Mouse (Mus musculus) myocyte (in vitro differentiated cells): ENCODE measurements around the gene Scyl1. TPM values are rescaled to one million over a fixed set of nuclear protein-coding genes. Genes with fewer than 3 reads are reported as not detected.

Experiments used
- H3K27me3 ChIP-seq: one replicate; pipeline ENCODE4 v1.6.1; 2011; ENCODE audit not compliant: control insufficient read depth, insufficient read depth, insufficient read length
- H3K36me3 ChIP-seq: one replicate; pipeline ENCODE4 v1.6.1; 2011; ENCODE audit not compliant: control insufficient read depth, insufficient read depth
- H3K4me2 ChIP-seq: one replicate; pipeline ENCODE4 v1.6.1; 2011; ENCODE audit warnings: low read depth, control low read depth
- H3K4me3 ChIP-seq: one replicate; pipeline ENCODE4 v1.5.1; 2011; ENCODE audit warnings: mild to moderate bottlenecking, control low read depth, moderate library complexity
- H3K79me2 ChIP-seq: one replicate; pipeline ENCODE4 v1.6.1; 2011; ENCODE audit not compliant: control insufficient read depth, insufficient read depth
- H3ac ChIP-seq: one replicate; pipeline ENCODE4 v1.6.1; 2011; ENCODE audit not compliant: control insufficient read depth, insufficient read length
- CEBPB ChIP-seq: IDR thresholded peaks from 2 replicates; pipeline ENCODE4 v1.6.1; 2011; ENCODE audit warnings: mild to moderate bottlenecking, moderate library complexity; ENCODE audit not compliant: poor library complexity, insufficient read depth, severe bottlenecking
- E2F4 ChIP-seq: IDR thresholded peaks from one replicate; pipeline ENCODE4 v1.6.1; 2011; ENCODE audit warnings: mild to moderate bottlenecking, control low read depth, moderate library complexity; ENCODE audit not compliant: insufficient read depth
- MAX ChIP-seq: IDR thresholded peaks from one replicate; pipeline ENCODE4 v1.6.1; 2011; ENCODE audit warnings: low read depth, mild to moderate bottlenecking, control low read depth
- MYOD1 ChIP-seq, 3 experiments: IDR thresholded peaks; one replicate each; pipeline ENCODE4 v1.6.1; 2011; ENCODE audit warnings: control low read depth in 2 of 3, low read depth in 2 of 3, mild to moderate bottlenecking in 2 of 3, moderate library complexity in 1 of 3; ENCODE audit not compliant: insufficient read length in 2 of 3, control insufficient read depth in 1 of 3
- MYOG ChIP-seq, 3 experiments: IDR thresholded peaks; one replicate each; pipeline ENCODE4 v1.6.1; 2011; ENCODE audit warnings: control low read depth in 2 of 3, low read depth in 2 of 3, mild to moderate bottlenecking in 2 of 3; ENCODE audit not compliant: insufficient read length in 2 of 3, control insufficient read depth in 1 of 3, insufficient read depth in 1 of 3
- POLR2A ChIP-seq: IDR thresholded peaks from one replicate; pipeline ENCODE4 v1.6.1; 2011; ENCODE audit warnings: low read depth, mild to moderate bottlenecking, control low read depth, moderate library complexity; ENCODE audit not compliant: insufficient read length
- POLR2AphosphoS2 ChIP-seq: IDR thresholded peaks from one replicate; pipeline ENCODE4 v1.6.1; 2011; ENCODE audit warnings: low read depth, control low read depth; ENCODE audit not compliant: insufficient read length
- REST ChIP-seq: IDR thresholded peaks from one replicate; pipeline ENCODE4 v1.6.1; 2011; ENCODE audit warnings: mild to moderate bottlenecking, control low read depth, moderate library complexity; ENCODE audit not compliant: insufficient read depth, insufficient read length
- SRF ChIP-seq: IDR thresholded peaks from one replicate; pipeline ENCODE4 v1.6.1; 2011; ENCODE audit warnings: low read depth; ENCODE audit not compliant: control insufficient read depth, insufficient read length
- TCF12 ChIP-seq: IDR thresholded peaks from one replicate; pipeline ENCODE4 v1.6.1; 2011; ENCODE audit warnings: mild to moderate bottlenecking, control low read depth; ENCODE audit not compliant: poor library complexity, insufficient read depth, severe bottlenecking
- TCF3 ChIP-seq: IDR thresholded peaks from one replicate; pipeline ENCODE4 v1.6.1; 2011; ENCODE audit warnings: low read depth, control low read depth; ENCODE audit not compliant: insufficient read length
- USF1 ChIP-seq: IDR thresholded peaks from one replicate; pipeline ENCODE4 v1.6.1; 2011; ENCODE audit warnings: low read depth, mild to moderate bottlenecking, control low read depth, moderate library complexity
- polyA plus RNA-seq: library from polyadenylated mRNA; unstranded; fragments of >200 nt; fragmentation: generic; extraction: Trizol; gene quantifications from one replicate; pipeline ENCODE4 v1.2.1, GENCODE M21; 2012; ENCODE audit warnings: missing spikeins

The Scyl1 gene
- polyA plus RNA-seq, 1 experiment = 73.5 TPM

DNA sequence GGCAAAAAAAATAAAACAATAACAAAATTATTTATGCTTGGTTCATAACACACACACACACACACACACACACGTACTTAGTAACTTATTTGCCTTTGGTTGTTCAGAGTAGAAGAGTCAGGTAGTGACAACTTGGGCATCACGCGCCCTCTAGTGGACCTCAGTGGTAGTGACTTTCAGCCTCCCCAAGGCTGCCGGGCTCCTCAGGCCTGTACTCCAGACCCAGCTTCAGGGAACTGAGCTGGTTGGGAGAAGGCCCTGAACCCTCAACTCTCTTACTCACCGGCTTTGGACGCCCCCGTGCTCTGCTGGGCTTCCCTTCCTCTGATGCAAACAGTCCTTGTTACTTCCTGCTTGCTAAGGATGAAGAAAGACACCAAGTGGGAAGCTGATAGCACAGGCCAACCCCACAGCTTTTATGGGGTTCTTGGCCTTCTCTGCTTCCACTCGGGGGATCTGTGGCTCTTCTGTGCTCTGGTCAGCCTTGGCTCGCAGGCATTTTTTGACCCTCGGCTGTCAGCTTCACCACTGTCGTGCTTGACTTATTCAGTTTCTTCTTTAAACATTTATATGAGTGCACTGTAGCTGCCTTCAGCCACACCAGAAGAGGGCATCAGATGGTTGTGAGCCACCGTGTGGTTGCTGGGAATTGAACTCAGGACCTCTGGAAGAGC lies 15.4 kb upstream of the Scyl1 start:
- H3K4me2 ChIP-seq = peak overlapping the region; percentile 22

DNA sequence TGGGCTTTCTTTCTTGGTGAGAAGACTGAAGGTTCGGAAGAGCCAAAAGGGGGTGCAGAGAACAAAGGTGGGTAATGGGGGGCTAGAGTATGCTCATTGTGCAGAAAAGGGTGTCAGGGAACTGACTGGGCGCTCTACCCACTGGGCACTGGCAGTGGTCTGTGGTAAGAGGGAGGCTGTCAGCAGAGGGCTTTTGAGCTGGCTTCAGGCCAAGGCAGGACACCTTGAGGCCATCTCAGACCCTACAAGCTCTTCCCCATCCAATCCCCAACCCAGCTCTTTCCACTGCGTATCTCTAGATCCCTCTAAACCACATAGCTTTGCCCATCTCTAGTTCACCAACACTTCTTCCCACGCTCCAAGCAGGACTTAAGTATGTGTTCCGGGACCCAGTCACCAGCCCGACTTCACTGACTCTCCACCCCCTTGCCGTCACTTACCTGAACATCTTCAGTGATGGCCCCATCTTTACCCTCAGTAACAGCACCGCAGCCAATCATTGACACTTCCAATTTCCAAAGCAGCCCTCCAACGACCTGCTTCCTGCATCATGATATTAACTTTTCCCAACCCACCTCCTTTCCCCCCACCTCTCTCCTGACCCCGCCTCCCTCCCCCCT lies 13.8 kb upstream of the Scyl1 start:
- no peak overlapping the region for H3ac ChIP-seq
- no peaks in the 10 kb centered on the region for H3K36me3 ChIP-seq
- H3K4me2 ChIP-seq = no peak overlapping the region
- no peak overlapping the region for H3K4me3 ChIP-seq
- no peaks in the 10 kb centered on the region for H3K79me2 ChIP-seq
- no peaks in the 10 kb centered on the region for H3K27me3 ChIP-seq
- no peak for TF ChIP-seq USF1
- TF ChIP-seq MAX = no peak
- no peak for TF ChIP-seq E2F4
- TF ChIP-seq REST = no peak
- no peak for TF ChIP-seq MYOG (IDR thresholded peaks at IDR 0.05; ENCODE audit: control insufficient read depth in 1 of 3, insufficient read depth in 1 of 3, insufficient read length in 2 of 3, low read depth in 2 of 3)
- no peak for TF ChIP-seq MYOD1 (IDR thresholded peaks at IDR 0.05; ENCODE audit: control insufficient read depth in 1 of 3, insufficient read length in 2 of 3, low read depth in 2 of 3)

More for the DNA sequence above, 15.4 kb upstream of the Scyl1 start:
- Histone ChIP-seq H3K4me3 (no peak overlapping the region), H3K79me2 (no peaks in the 10 kb centered on the region), H3K27me3 (no peaks in the 10 kb centered on the region), H3K36me3 (no peaks in the 10 kb centered on the region), H3ac (no peak overlapping the region)
- no peak for TF ChIP-seq E2F4
- TF ChIP-seq SRF = no peak
- no peak for TF ChIP-seq REST
- no peak for TF ChIP-seq TCF12
- TF ChIP-seq TCF3 = no peak
- TF ChIP-seq POLR2AphosphoS2 = no peak
- TF ChIP-seq MYOD1 (IDR thresholded peaks at IDR 0.05; ENCODE audit: control insufficient read depth in 1 of 3, insufficient read length in 2 of 3, low read depth in 2 of 3) = no peak
- TF ChIP-seq USF1 = no peak
- TF ChIP-seq MYOG (IDR thresholded peaks at IDR 0.05; ENCODE audit: control insufficient read depth in 1 of 3, insufficient read depth in 1 of 3, insufficient read length in 2 of 3, low read depth in 2 of 3) = no peak
- TF ChIP-seq CEBPB = no peak
- TF ChIP-seq POLR2A = no peak

DNA sequence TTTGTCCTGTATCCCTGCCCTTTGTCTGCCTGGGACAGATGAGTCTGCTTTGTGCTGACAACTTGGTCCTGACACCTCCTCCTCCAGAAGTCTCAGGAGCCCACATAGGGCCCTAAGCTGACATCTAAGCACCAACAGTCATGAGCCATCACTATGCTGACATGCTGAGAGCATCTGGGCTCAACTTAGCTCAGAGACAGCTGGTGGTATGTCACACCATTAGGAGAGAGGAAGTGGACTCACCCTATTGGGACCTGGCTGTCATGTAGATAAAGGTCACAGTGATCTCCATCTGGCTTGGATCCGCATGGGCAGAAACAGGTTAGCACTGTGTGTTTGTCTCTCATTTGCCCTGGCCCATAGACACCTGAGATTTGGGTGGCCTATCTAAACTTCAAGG lies 10.9 kb upstream of the Scyl1 start:
- TF ChIP-seq REST (no peak), TCF3 (no peak), MYOG (IDR thresholded peaks at IDR 0.05; ENCODE audit: control insufficient read depth in 1 of 3, insufficient read depth in 1 of 3, insufficient read length in 2 of 3, low read depth in 2 of 3) (peak in 1 of 3 experiments; percentile 21), POLR2AphosphoS2 (no peak), POLR2A (no peak), USF1 (no peak), MYOD1 (IDR thresholded peaks at IDR 0.05; ENCODE audit: control insufficient read depth in 1 of 3, insufficient read length in 2 of 3, low read depth in 2 of 3) (peak in 1 of 3 experiments; percentile 83), SRF (no peak), MAX (no peak)

DNA sequence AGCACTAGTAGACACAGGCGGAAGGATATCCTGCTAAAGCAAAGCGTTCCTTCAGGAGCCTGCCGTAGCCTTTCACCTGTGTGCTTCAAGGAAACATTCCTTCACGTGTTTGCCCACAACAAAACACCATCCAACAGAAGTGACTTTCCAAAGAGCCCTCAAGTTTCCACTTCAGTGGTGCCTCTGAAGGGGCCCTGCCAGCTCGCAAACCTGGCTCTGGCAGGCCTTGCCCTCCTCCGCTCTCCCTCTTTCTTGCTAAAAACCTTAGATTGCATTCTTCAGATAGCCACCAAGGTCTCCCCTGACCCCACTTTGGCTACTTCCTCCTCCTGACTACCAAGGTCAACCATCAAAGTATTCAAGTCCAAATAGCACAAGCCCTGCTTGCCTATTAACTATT lies 10.3 kb upstream of the Scyl1 start:
- H3K79me2 ChIP-seq = no peaks in the 10 kb centered on the region
- H3K4me3 ChIP-seq = no peak overlapping the region
- H3K36me3 ChIP-seq = no peaks in the 10 kb centered on the region
- no peak overlapping the region for H3K4me2 ChIP-seq
- TF ChIP-seq TCF12 (no peak), MAX (no peak), REST (no peak), POLR2A (no peak), POLR2AphosphoS2 (no peak), MYOD1 (IDR thresholded peaks at IDR 0.05; ENCODE audit: control insufficient read depth in 1 of 3, insufficient read length in 2 of 3, low read depth in 2 of 3) (no peak), TCF3 (no peak), MYOG (IDR thresholded peaks at IDR 0.05; ENCODE audit: control insufficient read depth in 1 of 3, insufficient read depth in 1 of 3, insufficient read length in 2 of 3, low read depth in 2 of 3) (no peak), SRF (no peak), CEBPB (no peak), USF1 (no peak)
- H3ac ChIP-seq = no peak overlapping the region
- H3K27me3 ChIP-seq = no peaks in the 10 kb centered on the region

More for the DNA sequence above, 10.9 kb upstream of the Scyl1 start:
- Histone ChIP-seq H3ac (no peak overlapping the region), H3K4me3 (no peak overlapping the region), H3K79me2 (no peaks in the 10 kb centered on the region), H3K36me3 (no peaks in the 10 kb centered on the region), H3K4me2 (no peak overlapping the region), H3K27me3 (no peaks in the 10 kb centered on the region)

DNA sequence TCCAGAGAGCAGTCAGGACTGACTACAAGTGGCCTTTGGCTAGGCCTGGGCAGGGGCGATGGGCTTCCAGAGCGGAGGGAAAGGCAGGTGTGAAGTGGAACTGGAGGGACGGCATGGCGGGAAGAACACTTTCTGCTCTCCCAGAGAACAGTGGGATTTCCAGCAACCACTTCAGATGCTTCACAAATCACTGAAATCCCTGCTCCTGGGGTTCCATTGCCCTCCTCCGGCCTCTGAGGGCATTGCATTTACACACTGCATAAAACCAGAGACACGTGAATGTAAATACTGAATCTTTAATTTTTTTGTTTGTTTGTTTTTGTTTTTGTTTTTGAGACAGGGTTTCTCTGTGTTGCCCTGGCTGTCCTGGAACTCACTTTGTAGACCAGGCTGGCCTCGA lies 9.0 kb upstream of the Scyl1 start:
- H3K4me3 ChIP-seq = no peak overlapping the region
- TF ChIP-seq E2F4 (no peak), REST (no peak), MYOG (IDR thresholded peaks at IDR 0.05; ENCODE audit: control insufficient read depth in 1 of 3, insufficient read depth in 1 of 3, insufficient read length in 2 of 3, low read depth in 2 of 3) (no peak), CEBPB (no peak), TCF12 (no peak), MAX (no peak), POLR2A (no peak), USF1 (no peak), MYOD1 (IDR thresholded peaks at IDR 0.05; ENCODE audit: control insufficient read depth in 1 of 3, insufficient read length in 2 of 3, low read depth in 2 of 3) (no peak)
- H3K27me3 ChIP-seq = no peaks in the 10 kb centered on the region
- H3K4me2 ChIP-seq = peak overlapping the region; percentile 31
- no peaks in the 10 kb centered on the region for H3K36me3 ChIP-seq
- H3K79me2 ChIP-seq = no peaks in the 10 kb centered on the region
- no peak overlapping the region for H3ac ChIP-seq
